Mouse (Mus musculus) stomach, embryonic 16.5 days (tissue): ENCODE results near the gene Ranbp3. TPM values are rescaled to one million over a fixed set of nuclear protein-coding genes. Genes with fewer than 3 reads are reported as not detected.
A peak's percentile ranks its signal among the peaks of the same experiment; 100 is the strongest.
"Not testable (repeated sequence)": the region's sequence is repeated elsewhere in the genome, so short reads cannot be mapped to it uniquely, and the experiment has no call there.

ENCODE experiments used
- ATAC-seq: fragments of 200-750 bp; cut with Nextera tagmentation; 2 replicates; pipeline ENCODE4 v1.8.0; 2017; ENCODE audit warnings: moderate number of reproducible peaks, moderate TSS enrichment; ENCODE audit not compliant: insufficient read depth, low FRiP score
- H3K27ac ChIP-seq: fragments of 300-500 bp; sonication (generic); 2 replicates; pipeline ENCODE4 v1.5.1; 2014; ENCODE audit warnings: low read length
- H3K27me3 ChIP-seq: fragments of 300-500 bp; sonication (generic); 2 replicates; pipeline ENCODE4 v1.6.1; 2014; ENCODE audit warnings: low read length, control low read depth, mixed read lengths; ENCODE audit not compliant: control insufficient read depth, insufficient read depth
- H3K36me3 ChIP-seq: fragments of 300-500 bp; sonication (generic); 2 replicates; pipeline ENCODE4 v1.6.1; 2014; ENCODE audit warnings: low read length; ENCODE audit not compliant: control insufficient read depth, insufficient read depth
- H3K4me1 ChIP-seq: fragments of 300-500 bp; sonication (generic); 2 replicates; pipeline ENCODE4 v1.6.1; 2014; ENCODE audit warnings: low read length, control low read depth, mixed read lengths; ENCODE audit not compliant: control insufficient read depth, insufficient read depth
- H3K4me2 ChIP-seq: fragments of 300-500 bp; sonication (generic); 2 replicates; pipeline ENCODE4 v1.6.1; 2014; ENCODE audit warnings: low read depth, low read length, mixed read lengths
- H3K4me3 ChIP-seq: fragments of 300-500 bp; sonication (generic); replicated peaks from 2 replicates; pipeline ENCODE4 v1.5.1; 2014; ENCODE audit warnings: mild to moderate bottlenecking, low read length
- H3K9ac ChIP-seq: fragments of 300-500 bp; sonication (generic); 2 replicates; pipeline ENCODE4 v1.6.1; 2014; ENCODE audit warnings: low read length
- H3K9me3 ChIP-seq: fragments of 300-500 bp; sonication (generic); replicated peaks from 2 replicates; pipeline ENCODE4 v1.6.1; 2016; ENCODE audit warnings: low read length, control low read depth; ENCODE audit not compliant: control insufficient read depth
- WGBS: fragments of 180-500 bp; shearing (Covaris S2); extraction: QIAGEN DNeasy Blood & Tissue Kit; methylation state at CpG from one replicate; pipeline ENCODE4 v1.1.7; 2014; 5-methylcytosine and 5-hydroxymethylcytosine counted together
- polyA plus RNA-seq: library from polyadenylated mRNA; unstranded; fragments of >200 nt; fragmentation: Nextera tagmentation; extraction: Ambion mirVana; gene quantifications from 2 replicates; pipeline ENCODE4 v1.2.1, GENCODE M21; 2015

Ranbp3 gene
- 75.6 and 79.7 TPM in 2 replicates for polyA plus RNA-seq

GRCm38 (mm10) chr17:56672941-56673646, at the start of gene Ranbp3:
TSS of gene Ranbp3 (plus strand) at chr17:56673294.
- no peaks in the 10 kb centered on the region for H3K27me3 ChIP-seq
- H3K4me2 ChIP-seq = peak within 1 kb of the TSS; percentile 71
- under 1% methylated on average over 61 of the region's 66 CpGs for WGBS
- H3K27ac ChIP-seq = peak within 1 kb of the TSS; percentile 91
- H3K4me3 ChIP-seq = peak within 1 kb of the TSS; percentile 99
- H3K36me3 ChIP-seq = 0 out of 2 replicates have a peak, but pooled peaks cover 7% of the 10 kb centered on the region
- peak within 1 kb of the TSS; percentile 99 for H3K9ac ChIP-seq
- ATAC-seq = peak; percentile 96
- no peaks in the 10 kb centered on the region for H3K9me3 ChIP-seq
- H3K4me1 ChIP-seq = peaks cover 17% of the 10 kb centered on the region

GRCm38 (mm10) chr17:56625495-56625894, 47.6 kb upstream of the Ranbp3 start:
- H3K27ac ChIP-seq = no peak overlapping the region
- ATAC-seq = no peak
- H3K27me3 ChIP-seq = no peaks in the 10 kb centered on the region
- 71% methylated on average over 3 of the region's 3 CpGs for WGBS
- no peaks in the 10 kb centered on the region for H3K9me3 ChIP-seq
- H3K4me3 ChIP-seq = peak overlapping the region; percentile 97; the same call in 1 of the 2 replicates
- H3K9ac ChIP-seq = peak overlapping the region; percentile 10; the same call in 1 of the 2 replicates
- peak overlapping the region; percentile 97 for H3K4me2 ChIP-seq
- peaks cover 17% of the 10 kb centered on the region; the same call in 1 of the 2 replicates for H3K36me3 ChIP-seq
- peaks cover 21% of the 10 kb centered on the region for H3K4me1 ChIP-seq

GRCm38 (mm10) chr17:56626260-56626659, 46.8 kb upstream of the Ranbp3 start:
- Histone ChIP-seq H3K36me3 (peaks cover 14% of the 10 kb centered on the region; the same call in 1 of the 2 replicates), H3K4me3 (peak overlapping the region; percentile 97), H3K9me3 (no peaks in the 10 kb centered on the region), H3K27me3 (no peaks in the 10 kb centered on the region), H3K9ac (peak overlapping the region; percentile 91), H3K4me2 (peak overlapping the region; percentile 97), H3K27ac (peak overlapping the region; percentile 49; the same call in 1 of the 2 replicates), H3K4me1 (peaks cover 21% of the 10 kb centered on the region)
- ATAC-seq = no peak
- WGBS = under 1% methylated on average over 32 of the region's 32 CpGs

- H3K9me3 ChIP-seq = no peaks in the 10 kb centered on the region
- under 1% methylated on average over 50 of the region's 51 CpGs for WGBS
- peak within 1 kb of the TSS; percentile 91 for H3K9ac ChIP-seq
- H3K27ac ChIP-seq = peak within 1 kb of the TSS; percentile 89
- peaks cover 10% of the 10 kb centered on the region; the same call in 1 of the 2 replicates for H3K36me3 ChIP-seq
- H3K4me2 ChIP-seq = peak within 1 kb of the TSS; percentile 97
- H3K4me1 ChIP-seq = peaks cover 21% of the 10 kb centered on the region
- H3K27me3 ChIP-seq = no peaks in the 10 kb centered on the region
- ATAC-seq = peak; percentile 95
- H3K4me3 ChIP-seq = peak within 1 kb of the TSS; percentile 97
Measured at GRCm38 (mm10) chr17:56626754-56627470, 46.2 kb upstream of the Ranbp3 start, which contains the start of gene Lonp1. TSS of gene Lonp1 (minus strand) at chr17:56626887.

GRCm38 (mm10) chr17:56627530-56628277, 45.4 kb upstream of the Ranbp3 start, which contains the start of gene Catsperd:
TSS of gene Catsperd (plus strand) at chr17:56628143.
- Histone ChIP-seq H3K4me2 (peak within 1 kb of the TSS; percentile 97), H3K4me3 (peak within 1 kb of the TSS; percentile 97), H3K36me3 (0 out of 2 replicates have a peak, but pooled peaks cover 7% of the 10 kb centered on the region), H3K9ac (peak within 1 kb of the TSS; percentile 68), H3K4me1 (peaks cover 21% of the 10 kb centered on the region), H3K27ac (peak within 1 kb of the TSS; percentile 89), H3K27me3 (no peaks in the 10 kb centered on the region), H3K9me3 (no peaks in the 10 kb centered on the region)
- ATAC-seq = peak; percentile 23
- 5% methylated on average over 26 of the region's 26 CpGs for WGBS

GRCm38 (mm10) chr17:56629800-56630781, 43.0 kb upstream of the Ranbp3 start:
- not testable (repeated sequence) for H3K9me3 ChIP-seq, H3K36me3 ChIP-seq, ATAC-seq, H3K27ac ChIP-seq, H3K4me2 ChIP-seq, H3K9ac ChIP-seq, H3K27me3 ChIP-seq, H3K4me3 ChIP-seq
- peaks cover 18% of the 10 kb centered on the region for H3K4me1 ChIP-seq
- 84% methylated on average over 26 of the region's 27 CpGs for WGBS

GRCm38 (mm10) chr17:56631807-56632206, 41.3 kb upstream of the Ranbp3 start:
- H3K4me2 ChIP-seq = no peak overlapping the region
- no peak for ATAC-seq
- no peaks in the 10 kb centered on the region for H3K27me3 ChIP-seq
- H3K27ac ChIP-seq = no peak overlapping the region
- no peaks in the 10 kb centered on the region for H3K9me3 ChIP-seq
- H3K4me1 ChIP-seq = peaks cover 7% of the 10 kb centered on the region; the same call in 1 of the 2 replicates
- no peaks in the 10 kb centered on the region for H3K36me3 ChIP-seq
- WGBS = 52% methylated on average over 4 of the region's 4 CpGs
- no peak overlapping the region; the same call in 1 of the 2 replicates for H3K9ac ChIP-seq
- H3K4me3 ChIP-seq = no peak overlapping the region

GRCm38 (mm10) chr17:56634023-56634422, 39.1 kb upstream of the Ranbp3 start:
- H3K9me3 ChIP-seq = no peaks in the 10 kb centered on the region
- H3K4me1 ChIP-seq = no peaks in the 10 kb centered on the region
- no peak for ATAC-seq
- no peaks in the 10 kb centered on the region for H3K27me3 ChIP-seq
- H3K4me3 ChIP-seq = no peak overlapping the region
- no peak overlapping the region for H3K4me2 ChIP-seq
- H3K27ac ChIP-seq = no peak overlapping the region
- H3K36me3 ChIP-seq = no peaks in the 10 kb centered on the region
- 80% methylated on average over 6 of the region's 6 CpGs for WGBS
- no peak overlapping the region for H3K9ac ChIP-seq
